Mouse (Mus musculus) midbrain, embryonic 15.5 days (tissue): ENCODE data around the gene Dmtf1. TPM values are rescaled to one million over a fixed set of nuclear protein-coding genes. Genes with fewer than 3 reads are reported as not detected.

ENCODE experiments used
- ATAC-seq: fragments of 200-750 bp; cut with Nextera tagmentation; replicated peaks from 2 replicates; pipeline ENCODE4 v1.8.0; 2017; ENCODE audit warnings: moderate TSS enrichment
- H3K27ac ChIP-seq: fragments of 300-500 bp; sonication (generic); 2 replicates; pipeline ENCODE4 v1.5.1; 2015; ENCODE audit warnings: mild to moderate bottlenecking, inconsistent platforms
- H3K27me3 ChIP-seq: fragments of 300-500 bp; sonication (generic); replicated peaks from 2 replicates; pipeline ENCODE4 v1.6.1; 2015; ENCODE audit warnings: inconsistent platforms
- H3K36me3 ChIP-seq: fragments of 300-500 bp; sonication (generic); replicated peaks from 2 replicates; pipeline ENCODE4 v1.6.1; 2015; ENCODE audit warnings: inconsistent platforms
- H3K4me1 ChIP-seq: fragments of 300-500 bp; sonication (generic); 2 replicates; pipeline ENCODE4 v1.6.1; 2015; ENCODE audit warnings: inconsistent platforms
- H3K4me2 ChIP-seq: fragments of 300-500 bp; sonication (generic); 2 replicates; pipeline ENCODE4 v1.6.1; 2015; ENCODE audit warnings: inconsistent platforms, mild to moderate bottlenecking, moderate library complexity
- H3K4me3 ChIP-seq: fragments of 300-500 bp; sonication (generic); 2 replicates; pipeline ENCODE4 v1.5.1; 2015; ENCODE audit warnings: mild to moderate bottlenecking, inconsistent platforms
- H3K9ac ChIP-seq: fragments of 300-500 bp; sonication (generic); 2 replicates; pipeline ENCODE4 v1.6.1; 2015; ENCODE audit warnings: mild to moderate bottlenecking, inconsistent platforms
- H3K9me3 ChIP-seq: fragments of 300-500 bp; sonication (generic); 2 replicates; pipeline ENCODE4 v1.6.1; 2016; ENCODE audit warnings: inconsistent platforms
- WGBS: fragments of 180-500 bp; shearing (Covaris S2); methylation state at CpG from one replicate; pipeline ENCODE4 v1.1.7; 2015; ENCODE audit warnings: mixed read lengths; 5-methylcytosine and 5-hydroxymethylcytosine counted together
- polyA plus RNA-seq: library from polyadenylated mRNA; unstranded; fragments of >200 nt; fragmentation: Nextera tagmentation; extraction: Ambion mirVana; gene quantifications from 2 replicates; pipeline ENCODE4 v1.2.1, GENCODE M21; 2015

The Dmtf1 gene
- polyA plus RNA-seq, 1 experiment from 2014 or later, result 63.5 TPM

DNA sequence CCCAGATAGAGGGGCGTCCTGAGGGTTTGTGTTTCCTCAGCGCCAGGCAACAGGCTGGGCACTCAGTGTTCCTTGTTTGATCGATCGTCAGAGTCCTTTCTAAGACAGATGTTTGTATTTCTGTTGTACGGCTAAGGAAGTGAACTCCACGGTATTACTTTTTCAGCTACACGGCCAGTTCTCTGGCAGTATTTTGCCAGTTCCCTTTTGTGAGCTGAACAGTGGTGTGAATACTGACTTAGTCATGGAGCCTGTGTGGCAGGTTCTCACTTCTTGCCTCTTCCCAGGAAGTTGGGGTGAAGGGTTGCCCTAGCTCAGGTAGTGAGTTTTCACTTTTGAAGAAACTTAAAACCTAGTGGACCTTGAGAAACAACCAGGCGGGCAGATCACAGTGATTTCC is 57.6 kb downstream of the Dmtf1 start:
- Histone ChIP-seq H3K9me3 (no peaks in the 10 kb centered on the region), H3K4me2 (no peak overlapping the region), H3K36me3 (no peaks in the 10 kb centered on the region), H3K27ac (no peak overlapping the region), H3K27me3 (peaks cover 6% of the 10 kb centered on the region; the same call in 1 of the 2 replicates), H3K4me1 (peaks cover 13% of the 10 kb centered on the region), H3K4me3 (no peak overlapping the region), H3K9ac (no peak overlapping the region)
- no peak for ATAC-seq
- 84% methylated on average over 8 of the region's 8 CpGs for WGBS

DNA sequence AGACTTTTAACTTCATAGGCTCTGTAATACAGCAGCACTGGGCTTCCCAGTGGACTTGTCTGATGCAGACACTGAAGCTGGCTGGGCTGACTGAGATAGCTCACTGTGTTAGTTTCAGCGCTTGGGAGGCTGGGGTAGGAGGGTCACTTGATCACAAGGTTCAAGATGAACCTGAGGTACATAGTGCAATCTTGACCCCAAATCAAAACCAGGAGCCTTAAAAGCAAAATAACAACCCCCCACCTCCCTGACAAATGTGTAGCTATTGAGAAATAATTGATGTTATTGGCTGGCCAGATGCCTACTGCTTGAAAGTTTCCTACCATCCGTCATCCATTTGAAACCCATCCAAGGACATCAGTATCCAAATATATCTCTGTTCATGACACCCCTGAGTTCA is 58.9 kb downstream of the Dmtf1 start:
- Histone ChIP-seq H3K4me3 (no peak overlapping the region), H3K9ac (no peak overlapping the region), H3K4me1 (peaks cover 13% of the 10 kb centered on the region), H3K27ac (no peak overlapping the region), H3K27me3 (peaks cover 6% of the 10 kb centered on the region; the same call in 1 of the 2 replicates), H3K36me3 (no peaks in the 10 kb centered on the region), H3K4me2 (no peak overlapping the region), H3K9me3 (no peaks in the 10 kb centered on the region)
- WGBS, result 92% methylated on average over 2 of the region's 2 CpGs
- no peak for ATAC-seq

DNA sequence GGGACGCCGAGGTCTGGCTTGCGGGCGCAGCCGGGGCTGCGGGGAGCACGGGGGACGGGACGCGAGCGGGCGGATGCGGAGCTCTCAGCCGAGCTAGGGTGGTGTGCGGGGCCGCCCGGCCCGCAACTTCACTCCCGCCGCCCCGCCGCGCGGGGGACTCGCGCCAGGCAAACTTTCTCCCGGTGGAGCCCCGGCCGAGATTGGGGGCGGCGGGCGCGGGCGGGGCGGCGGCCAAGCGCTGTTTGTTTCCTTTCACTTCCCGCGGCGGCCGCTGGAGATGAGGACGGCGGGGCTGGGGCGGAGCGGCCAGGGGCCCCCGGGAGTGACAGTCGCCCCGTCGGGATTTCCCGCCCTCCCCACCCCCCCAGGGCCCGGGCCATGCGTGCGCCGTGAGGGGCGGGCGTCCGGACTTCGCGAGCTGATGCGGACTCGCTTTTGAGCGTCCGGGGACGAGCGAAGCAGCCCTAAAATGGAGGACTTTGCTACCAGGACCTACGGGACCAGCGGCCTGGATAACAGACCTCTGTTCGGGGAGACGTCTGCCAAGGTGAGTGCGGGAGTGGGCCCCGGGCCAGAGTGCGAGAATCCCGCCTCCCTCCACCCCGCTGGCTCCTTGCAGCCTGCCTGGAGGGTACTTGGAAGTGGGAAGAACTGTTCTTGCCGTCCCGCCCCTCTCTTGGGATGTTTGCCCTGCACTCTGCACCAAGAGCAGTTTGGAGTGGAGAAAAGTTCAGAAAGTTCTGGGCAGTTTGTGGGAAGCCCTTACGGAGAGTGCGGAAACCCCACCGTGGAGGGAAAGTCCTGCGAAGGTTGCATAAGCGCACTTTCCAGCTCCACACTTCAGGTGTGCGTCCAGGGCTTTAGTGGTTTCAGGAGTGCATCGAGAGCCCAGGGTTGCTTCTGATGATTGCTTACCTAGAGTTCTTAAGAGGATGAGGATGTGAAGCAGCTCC is 60.5 kb downstream of the Dmtf1 start:
- ATAC-seq, result peak; percentile 90
- Histone ChIP-seq H3K4me2 (peak overlapping the region; percentile 87), H3K36me3 (no peaks in the 10 kb centered on the region), H3K4me3 (peak overlapping the region; percentile 98), H3K4me1 (peaks cover 13% of the 10 kb centered on the region), H3K27ac (0 out of 2 replicates have a peak overlapping the region, but pooled peaks have one; percentile 48), H3K27me3 (peaks cover 6% of the 10 kb centered on the region; the same call in 1 of the 2 replicates), H3K9me3 (no peaks in the 10 kb centered on the region), H3K9ac (peak overlapping the region; percentile 62)
- under 1% methylated on average over 60 of the region's 83 CpGs for WGBS

DNA sequence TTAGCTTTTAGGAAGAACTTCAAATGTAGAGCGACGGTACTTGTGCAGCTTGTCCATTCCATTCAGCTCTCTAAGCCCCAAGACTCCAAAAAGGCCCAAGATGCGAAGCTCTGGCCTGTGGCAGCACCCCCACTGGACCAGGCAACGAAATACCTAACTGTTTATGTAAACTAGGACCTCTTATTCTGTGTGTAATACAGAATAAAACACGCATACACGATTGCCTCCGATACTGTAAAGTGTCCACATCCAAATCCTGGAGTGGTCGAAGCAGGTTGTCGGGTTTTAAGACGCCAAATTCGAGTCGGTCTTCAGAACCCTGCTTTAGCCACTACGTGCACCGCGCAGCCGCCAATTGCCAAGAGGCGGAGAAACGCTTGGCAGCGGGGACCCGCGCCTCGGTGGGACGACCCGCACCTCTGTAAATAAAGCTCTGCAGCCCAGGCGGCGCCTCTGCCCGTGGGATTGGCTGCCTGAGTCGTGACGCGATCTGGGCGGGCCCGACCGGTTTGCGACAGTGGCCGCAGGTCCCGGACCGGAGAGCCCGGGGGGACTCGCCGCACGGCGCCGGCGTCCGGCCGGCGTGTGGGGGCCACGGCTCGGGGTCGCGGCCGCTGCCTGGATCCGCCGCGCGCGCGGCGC is 61.2 kb downstream of the Dmtf1 start, which contains the start of gene Tmem243:
Gene Tmem243 (plus strand): TSS at position 462 of the 642 bp plus-strand sequence.
- ATAC-seq, result peak; percentile 98
- H3K4me2 ChIP-seq, result peak within 1 kb of the TSS; percentile 87
- H3K27me3 ChIP-seq, result peaks cover 6% of the 10 kb centered on the region; the same call in 1 of the 2 replicates
- H3K4me1 ChIP-seq, result peaks cover 13% of the 10 kb centered on the region
- peak within 1 kb of the TSS; percentile 62 for H3K9ac ChIP-seq
- no peaks in the 10 kb centered on the region for H3K9me3 ChIP-seq
- under 1% methylated on average over 56 of the region's 59 CpGs for WGBS
- peak within 1 kb of the TSS; percentile 98 for H3K4me3 ChIP-seq
- no peaks in the 10 kb centered on the region for H3K36me3 ChIP-seq
- 0 out of 2 replicates have a peak within 1 kb of the TSS, but pooled peaks have one; percentile 48 for H3K27ac ChIP-seq

- 86% methylated on average over 4 of the region's 4 CpGs for WGBS
- no peak for ATAC-seq
- H3K36me3 ChIP-seq, result no peaks in the 10 kb centered on the region
- H3K27me3 ChIP-seq, result no peaks in the 10 kb centered on the region
- H3K9ac ChIP-seq, result no peak overlapping the region
- no peak overlapping the region for H3K4me3 ChIP-seq
- no peaks in the 10 kb centered on the region for H3K4me1 ChIP-seq
- no peak overlapping the region for H3K27ac ChIP-seq
- no peak overlapping the region for H3K4me2 ChIP-seq
- H3K9me3 ChIP-seq, result no peaks in the 10 kb centered on the region
These were observed 68.1 kb downstream of the Dmtf1 start for GRCm38 (mm10) chr5:9093490-9093889.

DNA sequence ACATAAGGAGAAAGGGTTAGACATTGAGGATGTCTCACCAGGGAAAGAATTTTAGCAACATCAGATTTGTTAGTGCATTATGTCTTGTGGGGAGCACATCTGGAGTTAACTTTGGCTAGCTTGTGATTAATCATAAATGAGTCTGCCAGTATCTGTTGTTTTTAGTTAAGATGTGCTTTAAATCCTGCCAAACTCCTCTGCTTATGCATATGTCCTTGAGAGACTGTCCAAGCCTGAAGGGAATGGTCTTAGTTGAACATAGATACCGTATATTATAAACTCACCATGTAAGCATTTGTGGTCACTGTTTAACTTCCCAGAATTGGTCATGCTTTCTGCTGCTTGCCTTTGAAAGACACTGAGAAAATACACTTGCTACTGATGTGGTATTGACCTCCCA is 68.9 kb downstream of the Dmtf1 start:
- H3K4me3 ChIP-seq, result no peak overlapping the region
- no peaks in the 10 kb centered on the region for H3K27me3 ChIP-seq
- WGBS, result 98% methylated on average over 1 of the region's 1 CpGs
- ATAC-seq, result no peak
- H3K9ac ChIP-seq, result no peak overlapping the region
- H3K27ac ChIP-seq, result no peak overlapping the region
- H3K4me1 ChIP-seq, result no peaks in the 10 kb centered on the region
- H3K4me2 ChIP-seq, result no peak overlapping the region
- no peaks in the 10 kb centered on the region for H3K9me3 ChIP-seq
- no peaks in the 10 kb centered on the region for H3K36me3 ChIP-seq

DNA sequence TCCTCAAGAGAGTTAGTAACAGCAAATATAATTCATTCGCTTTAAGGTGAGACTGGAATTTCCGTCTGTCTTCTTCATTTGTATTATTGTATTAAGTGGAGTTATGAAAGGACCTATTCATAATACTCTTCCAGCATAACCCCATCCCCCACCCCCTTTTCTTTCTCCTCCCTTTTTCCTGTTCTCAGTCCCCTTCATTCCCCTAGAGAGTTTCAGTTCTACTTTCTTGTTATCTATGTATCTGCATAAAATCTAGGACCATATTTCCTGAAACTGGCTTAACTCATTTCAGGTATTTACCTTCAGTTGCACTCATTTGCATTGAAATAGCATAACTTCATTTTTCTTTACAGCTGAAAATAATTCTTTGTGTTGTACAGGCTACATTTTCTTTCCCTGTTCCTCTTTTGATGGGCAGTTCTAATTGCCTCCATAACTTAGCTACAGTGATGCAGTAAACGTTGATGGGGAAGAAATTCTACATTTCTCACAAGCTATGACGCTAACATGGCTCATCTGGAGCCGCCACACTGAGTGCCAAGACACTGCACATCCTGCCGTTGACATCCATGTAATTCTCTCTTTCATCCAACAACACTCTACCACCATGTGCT is 71.0 kb downstream of the Dmtf1 start:
- no peaks in the 10 kb centered on the region for H3K36me3 ChIP-seq
- H3K4me1 ChIP-seq, result no peaks in the 10 kb centered on the region
- no peak overlapping the region for H3K9ac ChIP-seq
- no peak overlapping the region for H3K4me3 ChIP-seq
- no peak for ATAC-seq
- H3K4me2 ChIP-seq, result no peak overlapping the region
- WGBS, result 85% methylated on average over 6 of the region's 6 CpGs
- H3K9me3 ChIP-seq, result no peaks in the 10 kb centered on the region
- no peaks in the 10 kb centered on the region for H3K27me3 ChIP-seq
- H3K27ac ChIP-seq, result no peak overlapping the region

- WGBS, result 81% methylated on average over 3 of the region's 3 CpGs
- Histone ChIP-seq H3K36me3 (no peaks in the 10 kb centered on the region), H3K9me3 (no peaks in the 10 kb centered on the region), H3K4me3 (no peak overlapping the region), H3K4me1 (no peaks in the 10 kb centered on the region), H3K27me3 (no peaks in the 10 kb centered on the region), H3K27ac (no peak overlapping the region), H3K4me2 (no peak overlapping the region), H3K9ac (no peak overlapping the region)
- no peak for ATAC-seq
These were observed 74.5 kb downstream of the Dmtf1 start for GRCm38 (mm10) chr5:9086924-9087719.

DNA sequence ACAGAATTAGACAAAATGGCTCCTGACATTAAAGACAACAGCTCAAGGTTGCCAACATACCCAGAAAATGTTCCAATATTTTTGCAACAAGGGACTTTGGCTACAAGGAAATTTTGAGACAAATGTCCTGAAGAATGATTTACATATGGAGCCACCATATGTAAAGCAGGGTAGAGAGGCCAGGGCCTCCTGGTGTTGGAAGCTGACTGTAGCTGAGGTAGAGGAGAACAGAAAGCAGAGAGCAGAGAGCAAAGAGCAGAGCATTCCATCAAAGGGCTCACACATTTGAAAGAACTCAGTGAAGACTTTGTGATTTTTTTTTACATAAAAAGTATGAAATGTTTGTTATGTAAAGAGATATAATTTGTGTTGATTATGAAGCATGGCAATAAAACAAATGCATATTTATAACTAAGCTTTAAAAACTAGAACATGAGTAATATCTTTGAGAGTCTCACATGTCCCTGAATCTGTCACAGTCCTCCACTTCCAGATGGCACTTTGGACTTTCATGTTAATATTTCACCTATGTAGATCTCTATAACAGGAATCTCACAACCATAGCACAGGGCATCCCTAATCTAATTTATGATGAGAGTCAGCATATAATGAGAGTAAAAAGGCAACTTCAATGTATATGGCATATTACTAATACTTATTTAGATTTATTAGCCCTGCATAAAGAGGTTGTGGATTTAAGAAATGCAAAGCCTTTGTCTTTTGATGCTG is 81.6 kb downstream of the Dmtf1 start:
- no peak overlapping the region for H3K4me3 ChIP-seq
- no peak overlapping the region for H3K27ac ChIP-seq
- no peaks in the 10 kb centered on the region for H3K36me3 ChIP-seq
- no peaks in the 10 kb centered on the region for H3K27me3 ChIP-seq
- ATAC-seq, result no peak
- H3K4me1 ChIP-seq, result no peaks in the 10 kb centered on the region
- no peaks in the 10 kb centered on the region for H3K9me3 ChIP-seq
- H3K4me2 ChIP-seq, result no peak overlapping the region
- H3K9ac ChIP-seq, result no peak overlapping the region

- WGBS, result 42% methylated on average over 5 of the region's 5 CpGs
- no peaks in the 10 kb centered on the region for H3K4me1 ChIP-seq
- no peak overlapping the region for H3K4me3 ChIP-seq
- H3K9me3 ChIP-seq, result no peaks in the 10 kb centered on the region
- ATAC-seq, result peak; percentile 71
- no peak overlapping the region for H3K27ac ChIP-seq
- H3K27me3 ChIP-seq, result no peaks in the 10 kb centered on the region
- no peak overlapping the region for H3K9ac ChIP-seq
- no peak overlapping the region for H3K4me2 ChIP-seq
- no peaks in the 10 kb centered on the region for H3K36me3 ChIP-seq
These were observed 88.3 kb downstream of the Dmtf1 start for GRCm38 (mm10) chr5:9073177-9073854.

DNA sequence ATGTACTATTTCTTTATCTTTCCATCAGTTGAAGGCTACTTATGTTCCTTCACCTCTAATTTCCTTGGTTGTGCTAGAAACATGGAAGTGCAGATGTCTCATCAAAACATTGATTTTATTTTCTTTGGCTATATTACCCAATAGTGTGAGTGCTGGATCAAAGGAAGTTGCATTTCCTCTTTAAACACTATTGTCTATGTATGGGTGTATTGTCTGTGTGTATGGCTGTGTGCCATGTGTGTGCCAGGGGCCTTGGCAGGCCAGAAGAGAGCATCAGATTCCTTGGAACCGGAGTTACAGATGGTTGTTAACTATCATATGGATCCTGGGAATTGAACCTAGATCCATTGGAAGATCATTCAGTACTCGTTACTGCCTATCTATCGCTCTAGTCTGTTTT is 90.2 kb downstream of the Dmtf1 start:
- Histone ChIP-seq H3K9me3 (no peaks in the 10 kb centered on the region), H3K27ac (no peak overlapping the region), H3K4me1 (no peaks in the 10 kb centered on the region), H3K4me3 (no peak overlapping the region), H3K9ac (no peak overlapping the region), H3K36me3 (no peaks in the 10 kb centered on the region), H3K27me3 (no peaks in the 10 kb centered on the region), H3K4me2 (no peak overlapping the region)
- no peak for ATAC-seq
- 89% methylated on average over 3 of the region's 3 CpGs for WGBS
